Mouse (Mus musculus): Measurements from ENCODE around the gene Matn1. TPM values are rescaled to one million over a fixed set of nuclear protein-coding genes. Genes with fewer than 3 reads are reported as not detected.

The Matn1 gene
- polyA plus RNA-seq, 1 experiment from 2014 or later, result 0.23 TPM

- Histone ChIP-seq H3K4me3 (no peak overlapping the region), H3K36me3 (no peaks in the 10 kb centered on the region), H3K27me3 (ENCODE audit: low read depth, poor library complexity, severe bottlenecking) (peaks cover under 1% of the 10 kb centered on the region; the same call in 1 of the 2 replicates), H3K27ac (peak overlapping the region; percentile 59), H3K4me1 (peaks cover 67% of the 10 kb centered on the region), H3K9me3 (replicated peaks) (no peaks in the 10 kb centered on the region)
- WGBS, result 71% methylated on average over 17 of the region's 17 CpGs
- DNase-seq (ENCODE audit: low spot score), result no peak
These were observed 34.9 kb upstream of the Matn1 start for GRCm38 (mm10) chr4:130909167-130909874.

GRCm38 (mm10) chr4:130910666-130911065 lies 33.5 kb upstream of the Matn1 start:
- DNase-seq (ENCODE audit: low spot score), result no peak
- H3K27me3 ChIP-seq (ENCODE audit: low read depth, poor library complexity, severe bottlenecking), result no peaks in the 10 kb centered on the region

GRCm38 (mm10) chr4:130912626-130913025 lies 31.6 kb upstream of the Matn1 start:
- 94% methylated on average over 3 of the region's 3 CpGs for WGBS
- no peak overlapping the region for H3K4me3 ChIP-seq
- H3K9me3 ChIP-seq (replicated peaks), result no peaks in the 10 kb centered on the region
- H3K4me1 ChIP-seq, result peaks cover 53% of the 10 kb centered on the region
- H3K27ac ChIP-seq, result peak overlapping the region; percentile 61; the same call in 1 of the 2 replicates
- no peak for DNase-seq (ENCODE audit: low spot score)
- H3K36me3 ChIP-seq, result no peaks in the 10 kb centered on the region
- H3K27me3 ChIP-seq (ENCODE audit: low read depth, poor library complexity, severe bottlenecking), result peaks cover 13% of the 10 kb centered on the region; the same call in 1 of the 2 replicates

More at GRCm38 (mm10) chr4:130910666-130911065, 33.5 kb upstream of the Matn1 start:
- H3K4me3 ChIP-seq, result no peak overlapping the region
- H3K27ac ChIP-seq, result no peak overlapping the region
- H3K9me3 ChIP-seq (replicated peaks), result no peaks in the 10 kb centered on the region
- peaks cover 65% of the 10 kb centered on the region for H3K4me1 ChIP-seq
- H3K36me3 ChIP-seq, result no peaks in the 10 kb centered on the region
- 46% methylated on average over 7 of the region's 7 CpGs for WGBS

GRCm38 (mm10) chr4:130913077-130913476 lies 31.1 kb upstream of the Matn1 start, which contains the start of gene Laptm5:
TSS of gene Laptm5 (plus strand) at chr4:130913125.
- peaks cover 13% of the 10 kb centered on the region; the same call in 1 of the 2 replicates for H3K27me3 ChIP-seq (ENCODE audit: low read depth, poor library complexity, severe bottlenecking)
- WGBS, result 72% methylated on average over 11 of the region's 11 CpGs
- peak within 1 kb of the TSS; percentile 61 for H3K27ac ChIP-seq
- H3K4me3 ChIP-seq, result no peak within 1 kb of the TSS
- H3K4me1 ChIP-seq, result peaks cover 56% of the 10 kb centered on the region
- no peaks in the 10 kb centered on the region for H3K9me3 ChIP-seq (replicated peaks)
- no peaks in the 10 kb centered on the region for H3K36me3 ChIP-seq
- no peak for DNase-seq (ENCODE audit: low spot score)

GRCm38 (mm10) chr4:130913511-130913910 lies 30.7 kb upstream of the Matn1 start:
- H3K36me3 ChIP-seq, result no peaks in the 10 kb centered on the region
- peak overlapping the region; percentile 61 for H3K27ac ChIP-seq
- peaks cover 13% of the 10 kb centered on the region; the same call in 1 of the 2 replicates for H3K27me3 ChIP-seq (ENCODE audit: low read depth, poor library complexity, severe bottlenecking)
- DNase-seq (ENCODE audit: low spot score), result no peak
- H3K9me3 ChIP-seq (replicated peaks), result no peaks in the 10 kb centered on the region
- peaks cover 53% of the 10 kb centered on the region for H3K4me1 ChIP-seq
- no peak overlapping the region for H3K4me3 ChIP-seq
- WGBS, result 83% methylated on average over 3 of the region's 3 CpGs

- Histone ChIP-seq H3K4me3 (no peak overlapping the region), H3K36me3 (no peaks in the 10 kb centered on the region), H3K4me1 (peaks cover 48% of the 10 kb centered on the region), H3K27me3 (ENCODE audit: low read depth, poor library complexity, severe bottlenecking) (peaks cover 13% of the 10 kb centered on the region; the same call in 1 of the 2 replicates), H3K27ac (peak overlapping the region; percentile 61), H3K9me3 (replicated peaks) (no peaks in the 10 kb centered on the region)
- DNase-seq (ENCODE audit: low spot score), result no peak
- WGBS, result 97% methylated on average over 4 of the region's 4 CpGs
These were observed 30.2 kb upstream of the Matn1 start for GRCm38 (mm10) chr4:130914011-130914410.

GRCm38 (mm10) chr4:130914527-130914926 lies 29.7 kb upstream of the Matn1 start:
- no peak for DNase-seq (ENCODE audit: low spot score)
- WGBS, result 81% methylated on average over 7 of the region's 7 CpGs
- Histone ChIP-seq H3K4me1 (peaks cover 47% of the 10 kb centered on the region), H3K27ac (no peak overlapping the region), H3K36me3 (no peaks in the 10 kb centered on the region), H3K4me3 (no peak overlapping the region), H3K27me3 (ENCODE audit: low read depth, poor library complexity, severe bottlenecking) (peaks cover 13% of the 10 kb centered on the region; the same call in 1 of the 2 replicates), H3K9me3 (replicated peaks) (no peaks in the 10 kb centered on the region)

- Histone ChIP-seq H3K27ac (no peak overlapping the region), H3K4me1 (peaks cover 51% of the 10 kb centered on the region), H3K4me3 (no peak overlapping the region), H3K36me3 (no peaks in the 10 kb centered on the region), H3K27me3 (ENCODE audit: low read depth, poor library complexity, severe bottlenecking) (peaks cover 13% of the 10 kb centered on the region; the same call in 1 of the 2 replicates), H3K9me3 (replicated peaks) (no peaks in the 10 kb centered on the region)
- no peak for DNase-seq (ENCODE audit: low spot score)
- WGBS, result 85% methylated on average over 12 of the region's 12 CpGs
These were observed 29.0 kb upstream of the Matn1 start for GRCm38 (mm10) chr4:130915006-130915667.

- Histone ChIP-seq H3K36me3 (no peaks in the 10 kb centered on the region), H3K4me1 (peaks cover 52% of the 10 kb centered on the region), H3K9me3 (replicated peaks) (no peaks in the 10 kb centered on the region), H3K4me3 (no peak overlapping the region), H3K27me3 (ENCODE audit: low read depth, poor library complexity, severe bottlenecking) (peaks cover 13% of the 10 kb centered on the region; the same call in 1 of the 2 replicates), H3K27ac (no peak overlapping the region)
- 66% methylated on average over 7 of the region's 7 CpGs for WGBS
- no peak for DNase-seq (ENCODE audit: low spot score)
These were observed 28.5 kb upstream of the Matn1 start for GRCm38 (mm10) chr4:130915668-130916035.

- 83% methylated on average over 7 of the region's 7 CpGs for WGBS
- Histone ChIP-seq H3K27me3 (ENCODE audit: low read depth, poor library complexity, severe bottlenecking) (peaks cover 13% of the 10 kb centered on the region; the same call in 1 of the 2 replicates), H3K4me3 (no peak overlapping the region), H3K36me3 (no peaks in the 10 kb centered on the region), H3K27ac (peak overlapping the region; percentile 9; the same call in 1 of the 2 replicates), H3K4me1 (peaks cover 59% of the 10 kb centered on the region), H3K9me3 (replicated peaks) (no peaks in the 10 kb centered on the region)
- DNase-seq (ENCODE audit: low spot score), result no peak
These were observed 27.5 kb upstream of the Matn1 start for GRCm38 (mm10) chr4:130916639-130917038.

- Histone ChIP-seq H3K36me3 (no peaks in the 10 kb centered on the region), H3K4me1 (peaks cover 64% of the 10 kb centered on the region), H3K27ac (peak overlapping the region; percentile 7; the same call in 1 of the 2 replicates), H3K27me3 (ENCODE audit: low read depth, poor library complexity, severe bottlenecking) (peaks cover 13% of the 10 kb centered on the region; the same call in 1 of the 2 replicates), H3K9me3 (replicated peaks) (no peaks in the 10 kb centered on the region), H3K4me3 (no peak overlapping the region)
- no peak for DNase-seq (ENCODE audit: low spot score)
- 66% methylated on average over 4 of the region's 4 CpGs for WGBS
These were observed 26.6 kb upstream of the Matn1 start for GRCm38 (mm10) chr4:130917564-130917963.

- Histone ChIP-seq H3K27me3 (ENCODE audit: low read depth, poor library complexity, severe bottlenecking) (peaks cover 13% of the 10 kb centered on the region; the same call in 1 of the 2 replicates), H3K4me1 (peaks cover 58% of the 10 kb centered on the region), H3K9me3 (replicated peaks) (no peaks in the 10 kb centered on the region), H3K4me3 (no peak overlapping the region), H3K27ac (no peak overlapping the region), H3K36me3 (no peaks in the 10 kb centered on the region)
- WGBS, result 77% methylated on average over 10 of the region's 10 CpGs
- DNase-seq (ENCODE audit: low spot score), result no peak
These were observed 25.1 kb upstream of the Matn1 start for GRCm38 (mm10) chr4:130918805-130919749.

Data from limb, embryonic 10.5 days (tissue).